In genomic region chr12:105948322-105948721, GRCm38 (mm10) we compare ENCODE assay signal across 30 mouse cellular contexts.
"Had no signal": no experiment of that assay in that cellular context is flagged by ENCODE, and none has a peak within 500 bp of the region (broad histone marks: within the 10 kb centered on the region; RNA-seq: fewer than 3 reads in every experiment).

No protein-coding gene starts in this region.

- H3K4me2 ChIP-seq: limb, embryonic 12.5 days; limb, embryonic 13.5 days; limb, embryonic 15.5 days; liver, embryonic 11.5 days; liver, embryonic 12.5 days; liver, embryonic 13.5 days; liver, embryonic 15.5 days; lung, embryonic 14.5 days; lung, embryonic 15.5 days; midbrain, embryonic 12.5 days; midbrain, embryonic 15.5 days had no signal

- H3K27me3 ChIP-seq: limb, embryonic 12.5 days; limb, embryonic 13.5 days; limb, embryonic 15.5 days; liver, embryonic 13.5 days; liver, embryonic 15.5 days; lung, embryonic 15.5 days; midbrain, embryonic 12.5 days; midbrain, embryonic 15.5 days had no signal

- H3K4me3 ChIP-seq: left cerebral cortex, adult 2 months; limb, embryonic 10.5 days; limb, embryonic 12.5 days; limb, embryonic 13.5 days; limb, embryonic 15.5 days; liver, embryonic 12.5 days; liver, embryonic 13.5 days; liver, embryonic 15.5 days; lung, embryonic 15.5 days; megakaryocyte, embryonic 14.5 days; midbrain, embryonic 10.5 days; midbrain, embryonic 12.5 days; midbrain, embryonic 15.5 days; myocyte had no signal

- H3K9ac ChIP-seq: limb, embryonic 12.5 days; limb, embryonic 13.5 days; limb, embryonic 15.5 days; liver, embryonic 12.5 days; liver, embryonic 13.5 days; liver, embryonic 14.5 days; liver, embryonic 15.5 days; liver, postnatal 0 days; lung, embryonic 14.5 days; lung, embryonic 15.5 days; midbrain, embryonic 12.5 days; midbrain, embryonic 15.5 days had no signal

- ATAC-seq: liver, embryonic 12.5 days; liver, postnatal 0 days; lung, postnatal 0 days; midbrain, embryonic 15.5 days; midbrain, embryonic 16.5 days had no signal

- H3K4me1 ChIP-seq: limb, embryonic 12.5 days; limb, embryonic 13.5 days; limb, embryonic 15.5 days; lung, embryonic 15.5 days; megakaryocyte, embryonic 14.5 days; midbrain, embryonic 10.5 days; midbrain, embryonic 12.5 days; midbrain, embryonic 15.5 days had no signal

- H3K36me3 ChIP-seq: limb, embryonic 10.5 days; limb, embryonic 12.5 days; limb, embryonic 13.5 days; limb, embryonic 15.5 days; liver, embryonic 12.5 days; liver, embryonic 13.5 days; liver, embryonic 15.5 days; lung, embryonic 15.5 days; midbrain, embryonic 10.5 days; midbrain, embryonic 12.5 days; midbrain, embryonic 15.5 days had no signal

- H3K9me3 ChIP-seq: limb, embryonic 10.5 days; limb, embryonic 12.5 days; limb, embryonic 13.5 days; limb, embryonic 15.5 days; liver, embryonic 12.5 days; liver, embryonic 13.5 days; liver, embryonic 15.5 days; lung, embryonic 15.5 days; midbrain, embryonic 10.5 days; midbrain, embryonic 12.5 days; midbrain, embryonic 15.5 days had no signal

- H3K27ac ChIP-seq: left cerebral cortex, adult 2 months; limb, embryonic 10.5 days; limb, embryonic 12.5 days; limb, embryonic 13.5 days; limb, embryonic 15.5 days; liver, embryonic 12.5 days; liver, embryonic 13.5 days; liver, embryonic 14.5 days; liver, embryonic 15.5 days; lung, embryonic 15.5 days; macrophage; midbrain, embryonic 10.5 days; midbrain, embryonic 12.5 days; midbrain, embryonic 15.5 days had no signal

- DNase-seq: left cerebral cortex, postnatal 4 days; liver; liver, embryonic 13.5 days; liver, postnatal 0 days; lung, adult 18-20 months; lung, adult 2 months; lung, embryonic 14.5 days; lung, postnatal 10 days; lung, postnatal 14 days; lung, postnatal 36 days; lung, postnatal 4 days; midbrain, embryonic 14.5 days had no signal
